Mouse (Mus musculus) kidney, adult 8-10 months (tissue): Measurements from ENCODE around the gene Hsd3b6.
A peak's percentile ranks its signal among the peaks of the same experiment; 100 is the strongest.
"Not testable (repeated sequence)": the region's sequence is repeated elsewhere in the genome, so short reads cannot be mapped to it uniquely, and the experiment has no call there.

Source experiments
- DNase-seq, 2 experiments: peaks; one replicate each; pipeline ENCODE4 v3.0.0; 2022

The Hsd3b6 gene

DNA sequence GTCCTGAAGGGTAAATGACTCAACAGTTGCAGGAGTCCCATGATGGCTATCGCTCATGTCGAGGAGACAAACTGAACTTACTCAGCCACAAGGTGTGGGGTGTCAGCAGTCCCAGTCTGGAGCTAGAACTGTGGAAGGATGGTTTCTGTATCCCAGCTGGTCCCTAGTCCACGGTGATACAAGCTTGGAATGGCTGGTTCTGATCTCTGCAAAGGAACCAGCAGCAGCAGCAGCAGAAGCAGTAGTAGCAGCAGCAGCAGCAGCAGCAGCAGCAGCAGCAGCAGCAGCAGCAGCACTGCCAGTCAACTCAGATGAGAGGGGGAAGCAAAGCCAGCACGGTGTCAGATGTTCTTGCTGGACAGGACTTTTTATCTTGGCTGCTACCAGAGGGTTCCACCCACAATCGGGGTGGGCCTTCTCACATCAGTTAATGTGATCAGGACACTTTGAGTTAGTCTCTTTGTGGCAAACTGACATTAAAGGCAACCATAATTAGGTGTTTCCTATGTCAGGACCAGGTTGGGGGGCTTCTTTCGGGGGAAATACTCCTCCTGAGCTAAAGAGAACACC, at the start of gene Hsd3b6:
Gene Hsd3b6 (minus strand): TSS at position 343 of the 570 bp plus-strand sequence.
- no peak for DNase-seq

DNA sequence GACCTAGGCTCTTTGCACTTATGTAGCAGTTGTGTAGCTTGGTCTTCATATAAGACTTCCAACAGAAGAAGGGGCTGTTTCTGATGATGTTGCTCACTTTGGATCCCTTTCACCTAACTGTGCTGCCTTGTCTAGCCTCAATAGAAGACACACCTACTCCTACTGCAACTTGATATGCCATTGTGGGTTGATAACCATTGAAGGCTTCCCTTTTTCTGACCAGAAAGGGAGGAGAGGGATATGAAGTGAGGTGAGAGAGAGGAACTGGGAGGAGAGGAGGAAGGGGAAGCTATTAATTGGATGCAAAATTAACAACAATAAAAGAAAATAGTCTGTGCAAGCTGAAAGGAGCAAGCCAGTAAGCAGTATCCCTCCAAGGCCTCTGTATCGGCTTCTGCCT, 48.6 kb upstream of the Hsd3b6 start:
- no peak for DNase-seq

DNA sequence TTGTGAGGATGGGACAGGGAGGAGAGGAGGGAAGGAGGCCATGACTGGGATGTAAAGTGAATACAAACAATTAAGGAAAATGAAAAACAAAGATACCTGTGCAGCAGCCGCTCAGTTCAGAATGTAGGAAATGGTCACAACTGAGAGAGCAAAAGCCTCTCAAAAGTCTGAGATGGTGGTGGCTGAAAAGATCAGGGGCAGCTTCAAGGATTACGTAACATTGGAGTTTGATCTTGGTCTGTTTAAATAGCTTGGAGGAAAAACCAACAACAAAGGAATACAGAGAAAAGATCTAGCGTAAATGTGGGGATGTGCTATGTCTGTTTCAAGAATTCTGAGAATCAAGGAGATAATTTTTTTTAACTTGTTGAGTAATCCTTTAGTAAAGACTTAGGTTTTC, 45.3 kb upstream of the Hsd3b6 start, which contains the start of gene Hsd3b1:
Gene Hsd3b1 (minus strand): TSS at position 219 of the 400 bp plus-strand sequence.
- no peak for DNase-seq

DNA sequence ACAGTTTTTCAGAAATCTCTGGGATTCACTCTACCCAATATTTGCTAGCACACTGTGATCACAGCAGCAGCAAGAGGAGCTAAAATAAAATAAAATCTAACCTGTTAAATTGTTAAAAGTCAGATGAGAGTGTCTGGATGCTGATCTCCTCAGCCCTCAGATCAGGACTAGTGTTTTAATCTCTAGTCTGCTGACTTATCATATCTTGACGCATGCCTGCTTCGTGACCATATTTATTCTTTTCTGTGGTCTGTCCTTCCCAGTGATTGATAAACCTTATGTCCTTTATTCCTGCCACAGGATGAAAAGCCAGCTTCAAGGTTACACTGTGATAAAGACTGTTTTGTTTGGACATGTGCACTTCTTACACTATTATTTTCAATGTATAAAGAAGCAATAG, 43.8 kb upstream of the Hsd3b6 start:
- no peak for DNase-seq

DNA sequence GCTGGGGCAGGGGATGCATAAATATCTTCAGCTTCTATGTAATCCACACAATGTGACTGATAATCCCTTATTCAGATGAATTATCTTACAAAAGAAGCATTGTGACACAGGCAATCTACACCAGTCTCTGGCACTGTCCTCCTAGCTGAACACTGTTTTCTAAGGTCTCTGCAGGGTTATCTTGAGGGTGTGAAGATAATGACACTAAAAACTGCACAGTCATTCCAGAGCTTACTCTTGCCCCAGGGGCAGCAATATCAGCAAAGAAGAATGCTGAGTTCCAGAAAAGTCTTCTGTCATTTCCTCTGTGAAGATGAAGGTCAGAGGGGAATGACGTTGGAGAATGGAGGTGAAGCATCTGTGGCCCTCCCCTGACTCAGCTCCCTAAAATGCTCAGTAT, 42.6 kb upstream of the Hsd3b6 start:
- DNase-seq = no peak

DNA sequence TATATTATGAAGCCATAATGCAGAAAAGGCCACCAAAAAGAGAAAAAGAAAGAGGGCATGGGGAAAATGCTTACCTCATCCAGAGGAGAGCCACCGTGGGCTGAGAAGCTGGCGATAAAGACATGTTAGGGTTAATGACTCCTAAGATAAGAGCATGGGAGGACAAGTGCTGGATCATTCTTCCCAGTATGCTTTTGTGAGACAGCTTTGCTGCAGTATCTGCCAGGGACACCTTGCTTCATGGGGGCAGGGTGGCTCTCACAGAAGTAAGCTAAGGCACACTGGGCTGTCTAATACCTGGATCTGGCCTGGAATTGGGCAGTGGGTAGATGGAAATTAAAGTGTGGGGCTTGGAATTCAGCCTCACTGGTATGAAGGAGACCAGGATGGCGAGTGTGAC, 40.9 kb upstream of the Hsd3b6 start:
- DNase-seq = no peak

DNA sequence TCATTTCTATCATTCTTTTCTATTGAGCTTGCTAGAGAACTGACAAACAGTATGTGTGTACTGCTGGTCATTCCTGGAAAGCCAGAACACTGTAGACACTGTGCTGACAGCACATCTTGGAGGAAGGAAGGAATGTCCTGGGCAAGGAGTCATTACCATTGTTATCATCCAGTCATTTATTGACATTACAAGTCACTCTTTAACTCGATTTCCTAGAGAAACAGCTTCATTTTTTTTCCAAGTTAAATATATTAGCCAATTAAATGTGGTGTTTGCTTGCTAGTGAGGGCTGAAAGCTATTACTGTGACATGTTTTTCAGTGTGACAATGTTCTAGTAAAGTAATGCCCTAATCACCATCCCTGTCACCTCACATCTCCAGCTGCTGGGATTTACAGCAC, 39.4 kb upstream of the Hsd3b6 start:
- DNase-seq = peak; percentile 9 to 11

DNA sequence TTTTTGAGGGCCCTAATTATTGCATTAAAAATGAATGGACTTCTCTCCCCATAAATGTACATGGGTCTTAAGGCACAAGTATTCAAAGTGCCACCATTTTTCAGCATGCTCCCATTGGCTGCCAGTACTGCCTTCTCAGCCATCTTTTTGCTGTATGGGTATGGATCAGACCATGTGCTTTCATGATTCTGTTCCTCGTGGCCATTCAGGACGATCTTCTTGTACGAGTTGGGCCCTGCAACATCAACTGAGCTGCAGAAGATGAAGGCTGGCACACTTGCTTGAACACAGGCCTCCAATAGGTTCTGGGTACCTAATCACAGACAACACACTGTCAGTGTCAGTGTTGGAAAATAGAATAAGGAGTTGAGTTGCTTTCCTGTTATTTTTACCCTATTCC, 38.8 kb upstream of the Hsd3b6 start:
- DNase-seq = no peak

DNA sequence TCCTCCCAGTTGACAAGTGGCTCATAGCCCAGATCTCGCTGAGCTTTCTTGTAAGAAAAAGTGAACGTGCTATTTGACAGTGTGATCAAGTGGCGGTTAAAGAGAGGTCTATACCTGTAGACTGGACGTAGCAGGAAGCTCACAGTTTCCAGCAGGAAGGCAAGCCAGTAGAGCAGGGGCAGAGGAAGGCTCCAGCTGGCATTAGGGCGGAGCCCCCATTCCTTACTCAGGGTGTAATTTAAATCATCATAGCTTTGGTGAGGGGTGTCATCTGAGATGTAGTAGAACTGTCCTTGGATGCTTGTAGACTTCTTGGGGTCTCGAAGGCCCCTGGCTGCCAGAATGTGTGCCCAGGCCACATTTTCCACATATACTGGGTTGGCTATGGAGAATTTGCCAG, 38.4 kb upstream of the Hsd3b6 start:
- DNase-seq = no peak

DNA sequence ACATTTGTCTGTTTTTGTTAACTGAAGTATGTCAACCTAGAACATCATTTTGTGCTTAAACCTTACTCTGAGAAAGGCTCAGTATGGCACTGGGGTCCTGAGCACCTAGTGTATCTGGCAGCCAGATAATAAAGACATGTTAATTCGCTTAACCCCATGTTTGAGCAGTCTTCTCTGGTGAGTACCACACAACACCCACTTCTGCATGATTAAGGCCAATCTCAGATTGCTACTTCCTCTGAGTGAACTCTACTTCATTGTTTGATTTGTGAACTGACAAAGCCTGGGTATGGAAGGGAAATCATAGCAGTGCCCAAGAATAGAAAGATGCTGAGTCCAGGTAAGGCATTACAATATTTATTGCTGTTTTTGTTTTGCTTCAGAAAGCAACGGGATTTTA, 37.6 kb upstream of the Hsd3b6 start:
- DNase-seq = no peak

DNA sequence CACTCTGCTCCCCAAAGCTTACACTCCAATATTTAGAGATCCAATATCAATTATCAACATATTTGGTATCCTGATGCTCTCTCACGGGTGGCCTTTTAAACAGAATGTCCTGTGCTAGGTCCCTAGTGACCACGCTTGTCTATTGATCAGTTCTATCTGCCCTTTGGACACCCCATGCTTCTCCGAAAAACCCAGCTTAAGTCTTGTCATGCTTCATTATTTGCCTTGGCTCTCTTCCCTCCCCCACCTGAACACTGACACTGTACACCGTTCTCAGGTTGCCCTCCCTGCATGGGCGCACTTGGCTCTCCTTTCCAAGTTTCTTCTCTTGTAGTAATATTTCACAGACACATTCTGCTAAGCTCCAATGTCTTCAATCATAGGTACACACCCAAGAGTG, 36.0 kb upstream of the Hsd3b6 start:
- DNase-seq = no peak

DNA sequence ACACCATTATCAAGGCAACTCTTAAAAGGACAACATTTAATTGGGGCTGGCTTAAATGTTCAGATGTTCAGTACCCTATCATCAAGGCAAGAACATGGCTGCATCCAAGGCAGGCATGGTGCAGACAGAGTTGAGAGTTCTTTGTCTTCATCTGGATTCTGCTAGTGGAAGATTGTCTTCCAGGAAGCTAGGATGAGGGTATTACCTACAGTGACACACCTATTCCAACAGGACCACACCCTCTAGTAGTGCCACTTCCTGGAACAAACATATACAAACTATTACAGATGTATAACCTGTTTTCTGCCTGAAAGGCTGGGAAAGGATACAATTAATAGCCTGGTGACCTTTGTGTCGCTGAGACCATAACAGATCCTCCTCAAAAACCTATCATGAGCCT, 34.7 kb upstream of the Hsd3b6 start:
- no peak for DNase-seq

DNA sequence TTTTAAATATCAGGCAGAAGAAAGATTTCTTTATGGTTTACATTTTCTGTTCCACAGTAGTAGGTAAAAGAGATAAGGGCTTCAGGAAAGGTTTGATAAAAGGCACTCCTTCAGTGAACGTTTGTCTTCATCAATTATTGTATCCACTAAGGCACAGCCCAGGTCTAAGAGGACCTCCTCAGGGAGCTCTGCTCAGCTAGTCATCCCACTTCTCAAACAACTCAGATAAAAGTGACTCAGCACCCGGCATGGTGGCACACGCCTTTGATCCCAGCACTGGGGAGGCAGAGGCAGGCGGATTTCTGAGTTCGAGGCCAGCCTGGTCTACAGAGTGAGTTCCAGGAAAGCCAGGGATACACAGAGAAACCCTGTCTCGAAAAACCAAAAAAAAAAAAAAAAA, 1.6 kb downstream of the Hsd3b6 start:
- not testable (repeated sequence) for DNase-seq

DNA sequence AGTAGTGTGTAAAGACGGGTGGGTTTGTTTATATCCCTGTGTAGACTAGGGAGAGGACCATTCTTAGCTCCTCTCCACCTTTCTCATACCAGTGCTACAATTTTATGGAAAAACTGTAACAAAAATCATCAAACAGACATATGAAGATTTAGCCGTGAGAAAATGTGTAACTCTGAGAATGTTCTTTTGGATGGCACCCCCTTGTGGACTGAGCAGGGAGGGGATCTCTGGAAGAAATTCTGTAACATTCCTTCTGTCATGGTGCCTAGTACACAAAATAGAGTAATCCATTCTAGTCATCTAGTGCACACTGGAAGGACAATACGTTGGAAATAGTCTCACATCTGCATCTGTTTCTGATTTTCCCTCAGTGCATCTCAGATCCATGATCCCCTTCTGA, 9.2 kb downstream of the Hsd3b6 start:
- DNase-seq = peak; percentile 3 to 16

DNA sequence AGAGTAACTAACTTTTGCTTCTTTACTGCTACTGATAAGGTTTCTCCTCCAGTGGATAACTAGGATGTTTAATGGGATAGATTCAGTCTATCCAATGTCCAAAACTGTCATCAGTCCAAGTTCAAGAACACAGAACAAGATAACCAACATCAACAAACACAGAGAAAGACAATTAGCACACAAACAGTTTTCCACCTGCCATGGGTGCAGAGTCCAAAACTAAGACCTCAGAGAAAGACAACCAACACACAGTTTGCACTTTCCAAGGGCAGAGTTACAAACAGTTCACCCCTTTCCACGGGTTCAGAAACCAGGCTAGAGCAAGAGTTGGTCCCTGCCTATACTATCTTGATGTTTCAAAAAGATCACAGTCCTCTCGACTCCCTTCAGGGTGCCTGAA, 27.7 kb downstream of the Hsd3b6 start:
- DNase-seq = no peak

DNA sequence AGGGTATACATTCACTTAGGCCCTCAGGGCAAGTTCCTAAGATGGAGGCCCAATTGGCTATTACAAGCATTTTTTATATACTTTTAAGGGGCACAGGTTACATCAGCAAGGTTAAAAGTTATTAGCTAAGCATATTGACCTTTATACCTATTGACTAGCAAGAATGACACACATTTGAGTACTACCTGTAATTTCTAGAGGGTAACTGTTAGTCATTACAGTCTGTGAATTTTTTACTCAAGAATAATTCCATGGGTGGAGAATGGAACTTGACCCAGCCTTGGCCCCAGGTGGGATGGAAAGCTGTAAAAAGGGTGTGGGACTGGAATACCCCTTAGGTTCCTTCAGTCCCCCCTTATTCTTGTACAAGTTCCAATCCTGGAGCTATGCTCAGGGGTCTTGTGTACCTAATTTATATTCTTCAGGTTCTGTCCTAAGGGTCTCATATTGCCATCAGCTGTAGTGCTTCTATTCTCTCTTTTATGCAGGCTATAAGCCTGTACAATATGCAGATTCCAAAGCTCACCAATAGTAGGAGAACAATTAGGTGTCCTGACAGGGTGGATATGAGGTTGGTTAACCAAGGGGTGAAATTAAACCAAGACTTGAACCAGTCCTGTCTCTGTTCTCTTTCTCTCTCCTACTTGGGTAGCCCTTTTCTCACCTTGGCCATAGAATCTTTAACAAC, 31.9 kb downstream of the Hsd3b6 start:
- peak; percentile 16 to 37 for DNase-seq

DNA sequence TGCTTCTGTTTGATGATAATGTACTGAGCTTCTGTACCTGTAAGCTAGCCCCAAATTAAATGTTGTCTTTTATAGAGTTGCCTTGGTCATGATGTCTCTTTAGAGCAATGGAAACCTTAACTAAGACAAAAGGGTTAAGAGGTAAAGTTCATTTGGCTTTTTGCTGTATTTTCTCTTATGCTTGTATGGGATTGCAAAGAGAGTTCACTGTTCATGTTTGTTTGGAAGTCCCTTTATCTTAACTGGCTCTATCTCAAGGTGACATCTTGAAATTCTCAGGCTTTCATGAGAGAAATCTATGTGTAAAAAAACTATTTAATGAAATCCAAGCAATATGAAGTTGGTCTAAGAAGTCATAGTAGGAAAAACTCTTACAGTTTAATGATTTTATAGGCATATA, 33.3 kb downstream of the Hsd3b6 start:
- no peak for DNase-seq

DNA sequence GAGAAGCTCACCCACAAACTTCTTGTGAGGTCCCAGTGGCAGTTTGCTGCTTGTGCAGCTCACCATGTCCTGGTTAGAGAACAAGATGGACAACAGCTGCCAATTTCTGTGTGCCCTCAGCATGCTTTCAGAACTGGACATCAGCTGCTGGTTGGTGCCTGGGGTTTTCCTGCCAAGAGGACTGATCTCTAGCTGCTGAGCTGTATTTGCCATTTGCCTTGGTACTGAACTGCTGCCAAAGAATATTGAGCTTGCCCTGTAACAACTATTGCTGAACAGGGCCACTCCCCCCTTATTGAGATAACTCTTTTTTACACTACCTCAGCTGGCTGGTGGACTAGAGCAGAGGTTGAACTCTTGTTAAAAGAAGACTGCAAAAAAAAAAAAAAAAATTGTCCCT, 50.1 kb downstream of the Hsd3b6 start:
- no peak for DNase-seq

DNA sequence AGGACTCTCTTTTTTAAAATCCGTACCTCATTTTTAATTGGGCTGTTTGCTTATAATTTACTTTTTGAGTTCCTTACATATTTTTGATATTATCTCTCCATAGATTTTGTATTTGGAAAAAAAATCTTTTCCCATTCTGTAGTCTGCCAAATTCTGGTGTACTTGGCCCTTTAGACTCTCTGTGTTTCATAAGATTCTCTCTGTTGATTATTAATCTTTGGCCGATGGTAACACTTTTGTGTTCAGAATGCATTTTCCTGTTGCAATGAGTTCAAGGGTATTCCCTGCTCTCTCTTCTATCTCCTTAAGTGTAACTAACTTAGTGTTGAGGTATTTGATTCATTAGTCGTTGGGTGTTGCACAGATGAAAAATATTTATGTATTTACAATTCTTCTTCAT, 57.4 kb downstream of the Hsd3b6 start:
- DNase-seq = peak in 1 of 2 experiments; percentile 62
